In the genomic region with DNA sequence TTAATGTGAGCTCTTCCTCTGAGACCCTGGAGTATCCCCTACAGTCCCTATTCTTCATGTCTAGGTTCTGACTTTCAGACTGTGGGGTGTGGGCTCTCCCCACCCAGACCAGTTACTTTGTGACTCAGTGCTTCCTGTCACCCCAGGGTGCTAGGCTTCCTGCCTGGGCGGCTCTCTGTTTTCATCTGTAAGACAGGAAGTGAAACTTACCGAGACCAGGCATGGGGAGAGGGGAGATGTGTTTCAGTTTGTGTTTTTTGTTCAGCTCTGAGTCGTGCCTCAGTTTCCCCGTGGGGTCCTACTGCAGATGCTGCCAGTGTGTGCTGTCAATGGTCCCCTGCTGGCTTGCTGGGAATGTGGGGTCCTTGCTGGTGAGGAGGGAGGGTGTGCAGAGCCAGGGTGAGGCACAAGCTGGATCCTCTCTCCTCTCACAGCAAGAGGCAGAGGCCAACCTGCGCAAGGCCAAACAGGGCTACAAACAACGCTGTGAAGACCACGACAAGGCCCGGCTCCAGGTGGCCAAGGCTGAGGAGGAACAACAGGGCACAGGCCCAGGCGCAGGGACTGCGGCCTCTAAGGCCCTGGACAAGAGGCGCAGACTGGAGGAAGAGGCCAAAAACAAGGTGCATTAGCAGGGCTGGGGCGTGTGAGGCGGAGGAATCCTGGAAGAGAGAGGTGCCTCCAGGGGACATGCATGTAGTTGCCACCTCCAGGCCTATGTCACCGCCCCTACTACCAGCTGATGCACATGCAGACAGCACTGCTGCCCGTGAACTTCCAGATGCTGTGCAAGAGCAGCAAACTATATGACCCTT, we compare ENCODE assay signal across 10 mouse cellular contexts. TPM values are rescaled to one million over a fixed set of nuclear protein-coding genes. Genes with fewer than 3 reads are reported as not detected.
DNase-seq lines count a peak whose midpoint lies in the region; ATAC-seq and TF ChIP-seq lines count a peak whose summit lies in the region.
"Had no signal": no experiment of that assay in that cellular context is flagged by ENCODE, and none has a peak within 500 bp of the region (broad histone marks: within the 10 kb centered on the region; RNA-seq: fewer than 3 reads in every experiment).

No protein-coding gene starts in this region.

- no peak for ATAC-seq in heart, embryonic 12.5 days (ENCODE audit: insufficient number of reproducible peaks, low FRiP score)
- peak; percentile 69 for ATAC-seq in monocyte, adult 5-6 weeks (replicated peaks; ENCODE audit: insufficient number of reproducible peaks, low FRiP score, low TSS enrichment, poor library complexity, severe bottlenecking)
- no peak for ATAC-seq in forebrain, embryonic 12.5 days (ENCODE audit: low FRiP score)

- WGBS in heart, embryonic 12.5 days, result 76% methylated on average over 15 of the region's 15 CpGs
- 79% methylated on average over 15 of the region's 15 CpGs for whole genome bisulfite sequencing in forebrain, embryonic 12.5 days

- no peaks in the 10 kb centered on the region for H3K9me3 ChIP-seq in heart, embryonic 12.5 days (replicated peaks)
- no peaks in the 10 kb centered on the region for H3K9me3 ChIP-seq in forebrain, embryonic 12.5 days

- no peak overlapping the region for H3K4me3 ChIP-seq in heart, embryonic 12.5 days
- peak overlapping the region; percentile 46 for H3K4me3 ChIP-seq in testis, adult 2 months (ENCODE audit: control insufficient read depth, low read depth, low read length)
- no peak overlapping the region for H3K4me3 ChIP-seq in forebrain, embryonic 12.5 days (replicated peaks)

- no peak overlapping the region for H3K9ac ChIP-seq in heart, embryonic 12.5 days
- H3K9ac ChIP-seq in forebrain, embryonic 12.5 days, result no peak overlapping the region

- no peak overlapping the region for H3K27ac ChIP-seq in heart, embryonic 12.5 days (ENCODE audit: poor library complexity, severe bottlenecking)
- no peak overlapping the region for H3K27ac ChIP-seq in testis, adult 2 months (ENCODE audit: control insufficient read depth, insufficient read depth, low read depth, low read length)
- H3K27ac ChIP-seq in forebrain, embryonic 12.5 days, result no peak overlapping the region

- no peak overlapping the region for H3K4me2 ChIP-seq in heart, embryonic 12.5 days
- no peak overlapping the region for H3K4me2 ChIP-seq in forebrain, embryonic 12.5 days

- H3K36me3 ChIP-seq in heart, embryonic 12.5 days, result peaks cover 21% of the 10 kb centered on the region; the same call in 1 of the 2 replicates
- no peaks in the 10 kb centered on the region for H3K36me3 ChIP-seq in testis, adult 2 months (ENCODE audit: control insufficient read depth, insufficient read depth, low read length)
- H3K36me3 ChIP-seq in forebrain, embryonic 12.5 days (replicated peaks), result no peaks in the 10 kb centered on the region

- H3K4me1 ChIP-seq in heart, embryonic 12.5 days (replicated peaks), result peaks cover 11% of the 10 kb centered on the region
- peaks cover 19% of the 10 kb centered on the region for H3K4me1 ChIP-seq in testis, adult 2 months (ENCODE audit: control insufficient read depth, insufficient read depth, low read length)
- H3K4me1 ChIP-seq in forebrain, embryonic 12.5 days, result peaks cover 9% of the 10 kb centered on the region; the same call in 1 of the 2 replicates

- no peaks in the 10 kb centered on the region for H3K27me3 ChIP-seq in heart, embryonic 12.5 days (replicated peaks)
- no peaks in the 10 kb centered on the region for H3K27me3 ChIP-seq in testis, adult 2 months (ENCODE audit: control insufficient read depth, insufficient read depth, low read length)
- H3K27me3 ChIP-seq in forebrain, embryonic 12.5 days, result peaks cover 14% of the 10 kb centered on the region

- no peak for TF ChIP-seq CTCF in testis, adult 2 months (IDR thresholded peaks at IDR 0.05; ENCODE audit: control insufficient read depth, insufficient read depth, insufficient replicate concordance, low read depth, low read length)

- TF ChIP-seq POLR2A in testis, adult 2 months (IDR thresholded peaks at IDR 0.05; ENCODE audit: control insufficient read depth, low read depth, low read length), result no peak

- peak; percentile 96 for DNase-seq in heart, adult 11 months
- no peak for DNase-seq in testis, postnatal 14 days (ENCODE audit: low spot score)
- DNase-seq in thymus, postnatal 4 days, result peak; percentile 76
- DNase-seq in right cerebral cortex, adult 2 months (ENCODE audit: low spot score in 2 of 2), result no peak
- DNase-seq: cerebellum, adult 2 months; kidney, postnatal 25 days had no signal

RNA-seq across cellular contexts. Expression of a gene that starts 8.0 kb away (rescaled TPM):
- polyA plus RNA-seq in heart, embryonic 12.5 days (2016; fragmentation: Nextera tagmentation; extraction: Ambion mirVana), result 7.5 and 8.5 TPM in 2 replicates
- 2.1 and 3.4 TPM in 2 replicates for polyA plus RNA-seq in testis, adult 2 months (2012; rRNA removed)
- 356 to 478 TPM (median 365 TPM) in 3 replicates for total RNA-seq in monocyte, adult 5-6 weeks (2017)
- polyA plus RNA-seq in forebrain, embryonic 12.5 days (2016; fragmentation: Nextera tagmentation; extraction: Ambion mirVana), result 3.4 and 3.6 TPM in 2 replicates

RNA-seq across cellular contexts. Expression of a gene that starts 15.2 kb away (rescaled TPM):
- 132 and 135 TPM in 2 replicates for polyA plus RNA-seq in heart, embryonic 12.5 days (2016; fragmentation: Nextera tagmentation; extraction: Ambion mirVana)
- polyA plus RNA-seq in testis, adult 2 months (2012; rRNA removed), result 104 and 113 TPM in 2 replicates
- total RNA-seq in monocyte, adult 5-6 weeks (2017), result 83.4 to 130 TPM (median 95.9 TPM) in 3 replicates
- 183 and 184 TPM in 2 replicates for polyA plus RNA-seq in forebrain, embryonic 12.5 days (2016; fragmentation: Nextera tagmentation; extraction: Ambion mirVana)

RNA-seq across cellular contexts. Expression of a gene that starts 22.5 kb away (rescaled TPM):
- 677 and 717 TPM in 2 replicates for polyA plus RNA-seq in heart, embryonic 12.5 days (2016; fragmentation: Nextera tagmentation; extraction: Ambion mirVana)
- 3,516 and 3,720 TPM in 2 replicates for polyA plus RNA-seq in testis, adult 2 months (2012; rRNA removed)
- 250 to 253 TPM (median 251 TPM) in 3 replicates for total RNA-seq in monocyte, adult 5-6 weeks (2017)
- polyA plus RNA-seq in forebrain, embryonic 12.5 days (2016; fragmentation: Nextera tagmentation; extraction: Ambion mirVana), result 434 and 458 TPM in 2 replicates

RNA-seq across cellular contexts. Expression of a gene that starts 28.1 kb away (rescaled TPM):
- polyA plus RNA-seq in heart, embryonic 12.5 days (2016; fragmentation: Nextera tagmentation; extraction: Ambion mirVana), result 4.5 and 5.1 TPM in 2 replicates
- polyA plus RNA-seq in testis, adult 2 months (2012; rRNA removed), result 2.2 and 2.3 TPM in 2 replicates
- total RNA-seq in monocyte, adult 5-6 weeks (2017), result 33.6 to 53.0 TPM (median 45.9 TPM) in 3 replicates
- 5.8 and 5.9 TPM in 2 replicates for polyA plus RNA-seq in forebrain, embryonic 12.5 days (2016; fragmentation: Nextera tagmentation; extraction: Ambion mirVana)

RNA-seq across cellular contexts. Expression of a gene that starts 36.1 kb away (rescaled TPM):
- polyA plus RNA-seq in heart, embryonic 12.5 days (2016; fragmentation: Nextera tagmentation; extraction: Ambion mirVana), result 302 and 307 TPM in 2 replicates
- 4.4 and 6.8 TPM in 2 replicates for polyA plus RNA-seq in testis, adult 2 months (2012; rRNA removed)
- total RNA-seq in monocyte, adult 5-6 weeks (2017), result 210 to 295 TPM (median 228 TPM) in 3 replicates
- polyA plus RNA-seq in forebrain, embryonic 12.5 days (2016; fragmentation: Nextera tagmentation; extraction: Ambion mirVana), result 85.5 and 115 TPM in 2 replicates

Comparison
In these comparisons a context has a peak if more than half of its experiments do, and no peak if none do; other contexts are left out.
1. DNase-seq: peak in heart, adult 11 months (single experiment) and thymus, postnatal 4 days (single experiment); none in testis, postnatal 14 days (single experiment) and right cerebral cortex, adult 2 months (0 of 2).